Mouse (Mus musculus) inflammation-experienced regulatory T-cells, adult 6 months (primary cell): ENCODE measurements around the gene Tuba4a. TPM values are rescaled to one million over a fixed set of nuclear protein-coding genes. Genes with fewer than 3 reads are reported as not detected.

Source experiments
- polyA plus RNA-seq, 3 experiments: library from polyadenylated mRNA; unstranded; fragments of 100-300 nt; shearing (Covaris generic); gene quantifications; one replicate each; pipeline ENCODE4 v1.2.1; 2017

Gene Tuba4a
- polyA plus RNA-seq, 3 experiments from 2014 or later = 116 to 151 (median 123) TPM

Other genes with a start within 250 kb of the Tuba4a start
- gene Nhej1, start 94.7 kb downstream of the Tuba4a start, polyA plus RNA-seq = 1 to 10 TPM; 6.1 to 8.8 (median 7.6) TPM
- gene Slc23a3, start 86.0 kb downstream of the Tuba4a start, polyA plus RNA-seq = under 1 TPM in 1 of 3 experiments, not detected in 2; 0.47 TPM
- 100 to 1,000 TPM; 120 to 140 (median 139) TPM for gene Cnppd1, start 77.2 kb downstream of the Tuba4a start, polyA plus RNA-seq
- 10 to 100 TPM; 17.4 to 31.3 (median 20.3) TPM for gene Retreg2, start 77.1 kb downstream of the Tuba4a start, polyA plus RNA-seq
- gene Zfand2b, start 51.2 kb downstream of the Tuba4a start, polyA plus RNA-seq = 10 to 100 TPM; 45.5 to 56.2 (median 50.2) TPM
- gene Abcb6, start 39.5 kb downstream of the Tuba4a start, polyA plus RNA-seq = 1 to 10 TPM; 3.0 to 4.6 (median 4.4) TPM
- 10 to 100 TPM; 16.5 to 28.6 (median 25.1) TPM for gene Ankzf1, start 27.7 kb downstream of the Tuba4a start, polyA plus RNA-seq
- 10 to 100 TPM in 1 of 3 experiments, 1 to 10 TPM in 2; 7.5 to 10.8 (median 8.4) TPM for gene Atg9a, start 27.7 kb downstream of the Tuba4a start, polyA plus RNA-seq
- gene Glb1l, start 9.1 kb downstream of the Tuba4a start, polyA plus RNA-seq = 10 to 100 TPM in 2 of 3 experiments, 1 to 10 TPM in 1; 8.4 to 14.1 (median 13.5) TPM
- gene Stk16, start 9.0 kb downstream of the Tuba4a start, polyA plus RNA-seq = 10 to 100 TPM; 46.3 to 62.7 (median 51.6) TPM
- gene A630095N17Rik, start 12.2 kb upstream of the Tuba4a start, polyA plus RNA-seq = not detected
- gene Dnajb2, start 16.5 kb upstream of the Tuba4a start, polyA plus RNA-seq = 1 to 10 TPM; 3.0 to 7.0 (median 5.8) TPM
- gene Ptprn, start 44.6 kb upstream of the Tuba4a start, polyA plus RNA-seq = under 1 TPM in 1 of 3 experiments, not detected in 2; 0.36 TPM
- not detected for gene Resp18, start 58.5 kb upstream of the Tuba4a start, polyA plus RNA-seq
- gene Dnpep, start 98.1 kb upstream of the Tuba4a start, polyA plus RNA-seq = 10 to 100 TPM; 52.9 to 68.4 (median 62.8) TPM
- gene Des, start 140.5 kb upstream of the Tuba4a start, polyA plus RNA-seq = under 1 TPM in 1 of 3 experiments, not detected in 2; 0.64 TPM
- under 1 TPM in 1 of 3 experiments, not detected in 2; 0.34 TPM for gene Speg, start 155.4 kb upstream of the Tuba4a start, polyA plus RNA-seq
- 10 to 100 TPM; 44.2 to 67.2 (median 62.7) TPM for gene Gmppa, start 216.1 kb upstream of the Tuba4a start, polyA plus RNA-seq
- gene Asic4, start 230.6 kb upstream of the Tuba4a start, polyA plus RNA-seq = not detected